In the genomic region with DNA sequence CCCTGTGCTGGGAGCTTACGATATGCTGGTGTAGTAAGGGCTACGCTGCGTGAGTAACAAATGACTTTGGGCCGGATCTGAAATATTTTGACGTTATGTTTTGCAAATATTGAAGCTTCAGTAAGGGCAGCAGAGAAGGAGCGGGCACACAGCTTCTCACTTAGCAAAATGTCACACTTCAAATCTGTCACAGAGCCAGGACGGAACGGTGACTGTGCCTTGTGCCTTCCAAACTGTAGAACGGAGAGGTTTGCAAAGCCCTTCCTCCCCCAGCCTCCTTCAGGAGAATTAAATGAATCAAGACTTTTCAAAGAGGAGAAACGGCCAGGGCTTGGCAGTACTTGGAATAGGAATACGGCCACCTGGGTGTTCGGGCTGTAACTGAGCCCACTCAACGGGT, we compare ENCODE assay signal across 28 mouse cellular contexts. TPM values are rescaled to one million over a fixed set of nuclear protein-coding genes. Genes with fewer than 3 reads are reported as not detected.
A peak's percentile ranks its signal among the peaks of the same experiment; 100 is the strongest.
DNase-seq lines count a peak whose midpoint lies in the region; ATAC-seq and TF ChIP-seq lines count a peak whose summit lies in the region.
"Had no signal": no experiment of that assay in that cellular context is flagged by ENCODE, and none has a peak within 500 bp of the region (broad histone marks: within the 10 kb centered on the region; RNA-seq: fewer than 3 reads in every experiment).

No protein-coding gene starts in this region.

- intact Hi-C loops in heart, adult 2 months (cut with DNase I): no loop called here
- intact Hi-C loops in left cerebral cortex, postnatal 14 days (cut with DNase I): no loop called here
- intact Hi-C loops in left cerebral cortex, adult 2 months (cut with DNase I): loop anchor here (2.0 kb wide), 1 partner anchor 97 kb away; no protein-coding TSS in a partner anchor

- no peak for TF ChIP-seq CTCF in heart, adult 2 months (IDR thresholded peaks at IDR 0.05)
- TF ChIP-seq CTCF in left cerebral cortex, adult 2 months (IDR thresholded peaks at IDR 0.05): no peak

- no peak for ATAC-seq in heart, embryonic 12.5 days (ENCODE audit: insufficient number of reproducible peaks, low FRiP score)
- ATAC-seq: forebrain, embryonic 16.5 days; hindbrain, embryonic 16.5 days; intestine, embryonic 15.5 days; liver, embryonic 12.5 days; liver, postnatal 0 days; midbrain, embryonic 13.5 days had no signal

- no peaks in the 10 kb centered on the region for H3K27me3 ChIP-seq in heart, adult 2 months (ENCODE audit: control insufficient read depth, insufficient read depth, low read length)
- H3K27me3 ChIP-seq in heart, embryonic 12.5 days (replicated peaks): no peaks in the 10 kb centered on the region
- H3K27me3 ChIP-seq: embryonic facial prominence, embryonic 13.5 days; intestine, embryonic 15.5 days; liver, embryonic 12.5 days; midbrain, embryonic 13.5 days; neural tube, embryonic 15.5 days; stomach, embryonic 15.5 days had no signal

- H3K36me3 ChIP-seq in heart, adult 2 months (ENCODE audit: control insufficient read depth, insufficient read depth, low read length): peaks cover 3% of the 10 kb centered on the region; the same call in 1 of the 2 replicates
- peaks cover 15% of the 10 kb centered on the region; the same call in 1 of the 2 replicates for H3K36me3 ChIP-seq in heart, embryonic 12.5 days
- H3K36me3 ChIP-seq: embryonic facial prominence, embryonic 13.5 days; intestine, embryonic 15.5 days; liver, embryonic 12.5 days; midbrain, embryonic 13.5 days; neural tube, embryonic 15.5 days; stomach, embryonic 15.5 days had no signal

- TF ChIP-seq POLR2A in heart, adult 2 months (IDR thresholded peaks at IDR 0.05; ENCODE audit: insufficient read depth, low read depth, low read length): no peak

- no peak for TF ChIP-seq EP300 in heart, adult 2 months (IDR thresholded peaks at IDR 0.05; ENCODE audit: insufficient read depth, low read depth, low read length)

- H3K9ac ChIP-seq in heart, adult 2 months (ENCODE audit: low read depth, low read length): no peak overlapping the region
- no peak overlapping the region for H3K9ac ChIP-seq in heart, embryonic 12.5 days
- H3K9ac ChIP-seq: embryonic facial prominence, embryonic 13.5 days; intestine, embryonic 15.5 days; liver, embryonic 12.5 days; liver, postnatal 0 days; midbrain, embryonic 13.5 days; neural tube, embryonic 15.5 days; stomach, embryonic 15.5 days had no signal

- no peak overlapping the region for H3K4me3 ChIP-seq in heart, adult 2 months
- no peak overlapping the region for H3K4me3 ChIP-seq in heart, embryonic 12.5 days
- no peak overlapping the region for H3K4me3 ChIP-seq in left cerebral cortex, adult 2 months
- H3K4me3 ChIP-seq: embryonic facial prominence, embryonic 13.5 days; intestine, embryonic 15.5 days; layer of hippocampus, adult 2 months; liver, embryonic 12.5 days; midbrain, embryonic 13.5 days; neural tube, embryonic 15.5 days; stomach, embryonic 15.5 days had no signal

- peak in 1 of 2 experiments; percentile 21 for DNase-seq in heart, adult 2 months
- DNase-seq in left cerebral cortex, postnatal 14 days (ENCODE audit: low spot score in 2 of 2): peak; percentile 33 to 58
- DNase-seq in left cerebral cortex, adult 2 months (ENCODE audit: extremely low spot score in 1 of 2, low spot score in 2 of 2): no peak
- DNase-seq in right cerebral cortex, postnatal 10 days (ENCODE audit: low spot score in 2 of 2): peak; percentile 43 to 49
- DNase-seq in right cerebral cortex, postnatal 14 days: no peak
- DNase-seq: adrenal gland, postnatal 36 days; B cell, adult 2 months; cerebellum, adult 11 months; cerebellum, adult 9-11 months; gastrocnemius, postnatal 36 days; kidney, adult 2 months; kidney, postnatal 36 days; left cerebral cortex, postnatal 4 days; liver, postnatal 0 days; lung, postnatal 36 days; retina, postnatal 1 day had no signal

- peak overlapping the region; percentile 41; the same call in 1 of the 2 replicates for H3K27ac ChIP-seq in heart, adult 2 months
- no peak overlapping the region for H3K27ac ChIP-seq in heart, embryonic 12.5 days (ENCODE audit: poor library complexity, severe bottlenecking)
- H3K27ac ChIP-seq in left cerebral cortex, adult 2 months: no peak overlapping the region
- H3K27ac ChIP-seq: embryonic facial prominence, embryonic 13.5 days; intestine, embryonic 15.5 days; layer of hippocampus, adult 2 months; liver, embryonic 12.5 days; midbrain, embryonic 13.5 days; neural tube, embryonic 15.5 days; stomach, embryonic 15.5 days had no signal

- peaks cover 6% of the 10 kb centered on the region for H3K4me1 ChIP-seq in heart, adult 2 months (ENCODE audit: control insufficient read depth, insufficient read depth, low read length)
- H3K4me1 ChIP-seq in heart, embryonic 12.5 days (replicated peaks): peaks cover 26% of the 10 kb centered on the region
- H3K4me1 ChIP-seq: liver, embryonic 12.5 days had no signal

- no peaks in the 10 kb centered on the region for H3K79me2 ChIP-seq in heart, adult 2 months (replicated peaks; ENCODE audit: control insufficient read depth, insufficient read depth, low read length)

- no peaks in the 10 kb centered on the region; the same call in 1 of the 2 replicates for H3K9me3 ChIP-seq in heart, embryonic 12.5 days (replicated peaks)
- H3K9me3 ChIP-seq: embryonic facial prominence, embryonic 13.5 days; intestine, embryonic 15.5 days; liver, embryonic 12.5 days; midbrain, embryonic 13.5 days; neural tube, embryonic 15.5 days; stomach, embryonic 15.5 days had no signal

- WGBS in heart, adult 2 months: 71% methylated on average over 13 of the region's 13 CpGs
- WGBS in heart, embryonic 12.5 days: 81% methylated on average over 13 of the region's 13 CpGs

- H3K4me2 ChIP-seq in heart, embryonic 12.5 days: no peak overlapping the region
- H3K4me2 ChIP-seq: embryonic facial prominence, embryonic 13.5 days; intestine, embryonic 15.5 days; liver, embryonic 12.5 days; midbrain, embryonic 13.5 days; neural tube, embryonic 15.5 days; stomach, embryonic 15.5 days had no signal

RNA-seq across cellular contexts. Expression of a gene that starts 32.5 kb away (rescaled TPM):
- 100 to 1,000 TPM; 104 to 114 TPM for total RNA-seq in heart, adult 2 months (2021)
- polyA plus RNA-seq in heart, adult 2 months (2012; rRNA removed): 62.1 and 102 TPM in 2 replicates
- polyA plus RNA-seq in heart, embryonic 12.5 days (2016; fragmentation: Nextera tagmentation; extraction: Ambion mirVana): 64.9 and 68.6 TPM in 2 replicates
- total RNA-seq in left cerebral cortex, postnatal 14 days (2021): 1 to 10 TPM; 4.3 to 4.4 TPM
- total RNA-seq in left cerebral cortex, adult 2 months (2021): 1 to 10 TPM; 3.2 to 3.9 TPM
- total RNA-seq: common myeloid progenitor, adult 5-6 weeks; megakaryocyte, adult 5-6 weeks had no signal

Comparison
In these comparisons a context has a peak if more than half of its experiments do, and no peak if none do; other contexts are left out.
1. DNase-seq: peak in left cerebral cortex, postnatal 14 days (2 of 2) and right cerebral cortex, postnatal 10 days (2 of 2); none in left cerebral cortex, adult 2 months (0 of 2) and right cerebral cortex, postnatal 14 days (single experiment).
2. RNA of a gene that starts 32.5 kb away (total RNA-seq): 104 to 114 TPM in heart, adult 2 months; 4.3 to 4.4 TPM in left cerebral cortex, postnatal 14 days and 3.2 to 3.9 TPM in left cerebral cortex, adult 2 months; every median in the first group is over 10 times any median in the second.